Comparison of ENCODE assay signal across 15 mouse cellular contexts in the genomic region with DNA sequence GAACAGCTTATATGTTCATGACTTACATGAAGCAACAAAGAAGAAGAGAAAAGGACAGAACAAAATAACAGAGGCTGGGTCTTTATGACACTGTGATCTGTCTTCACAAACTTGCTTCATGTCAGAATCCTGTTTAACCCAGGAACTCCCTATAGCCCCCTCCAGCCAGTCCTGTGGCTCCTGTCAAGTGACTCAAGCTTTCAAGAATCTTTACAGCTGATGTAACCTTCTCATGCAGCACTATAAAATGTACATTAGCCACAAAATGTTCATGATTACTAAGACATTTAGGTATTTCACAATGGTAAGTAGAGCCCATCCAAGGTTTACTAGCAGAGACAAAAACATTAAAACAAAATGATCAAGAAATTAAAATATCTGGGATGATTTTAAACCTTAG.
"Had no signal": no experiment of that assay in that cellular context is flagged by ENCODE, and none has a peak within 500 bp of the region (broad histone marks: within the 10 kb centered on the region; RNA-seq: fewer than 3 reads in every experiment).

No protein-coding gene starts in this region.

- H3K9ac ChIP-seq: limb, embryonic 13.5 days had no signal

- DNase-seq: kidney, adult 8-10 months; kidney, postnatal 25 days; left cerebral cortex, postnatal 4 days; liver, embryonic 13.5 days; lung, adult 2 months; lung, postnatal 36 days; midbrain, embryonic 14.5 days; spleen, adult 18-20 months; thymus, adult 18-20 months; thymus, postnatal 25 days had no signal

- H3K27ac ChIP-seq: limb, embryonic 13.5 days; neural tube, embryonic 12.5 days had no signal

- H3K36me3 ChIP-seq: limb, embryonic 13.5 days; liver, embryonic 13.5 days; midbrain, embryonic 10.5 days; neural tube, embryonic 12.5 days had no signal

- ATAC-seq: intestine, embryonic 16.5 days; lung, postnatal 0 days had no signal

- H3K9me3 ChIP-seq: limb, embryonic 13.5 days; liver, embryonic 13.5 days; midbrain, embryonic 10.5 days; neural tube, embryonic 12.5 days had no signal

- H3K27me3 ChIP-seq: limb, embryonic 13.5 days; liver, embryonic 13.5 days; neural tube, embryonic 12.5 days had no signal
